ENCODE assay signal across 12 mouse cellular contexts in the genomic region with DNA sequence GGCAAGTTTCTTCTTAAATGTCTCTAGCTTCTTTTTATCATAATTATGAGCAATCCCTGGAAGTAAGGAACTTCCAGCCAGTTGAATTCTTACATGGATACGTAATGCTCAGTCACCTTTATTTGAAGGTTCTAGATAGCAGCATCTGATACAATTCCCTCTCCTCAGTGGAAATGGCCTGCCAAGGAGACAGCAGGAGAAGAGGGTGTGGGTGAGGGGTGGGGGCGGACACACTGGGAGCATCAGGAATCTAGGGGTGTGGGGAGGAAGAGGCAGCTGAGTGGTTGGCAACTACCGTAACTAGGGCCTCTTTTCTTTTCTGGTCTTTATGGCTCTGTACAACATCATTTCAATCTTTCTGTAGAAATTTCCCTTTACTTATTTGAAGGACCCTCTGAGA.
"Had no signal": no experiment of that assay in that cellular context is flagged by ENCODE, and none has a peak within 500 bp of the region (broad histone marks: within the 10 kb centered on the region; RNA-seq: fewer than 3 reads in every experiment).

No protein-coding gene starts in this region.

- H3K27ac ChIP-seq: kidney, postnatal 0 days; left cerebral cortex, adult 2 months; liver, embryonic 13.5 days; stomach, postnatal 0 days had no signal

- H3K4me3 ChIP-seq: left cerebral cortex, adult 2 months; liver, embryonic 13.5 days had no signal

- DNase-seq: kidney, adult 2 months; kidney, postnatal 25 days; liver, embryonic 13.5 days; lung, adult 2 months; lung, postnatal 14 days; lung, postnatal 4 days; midbrain, embryonic 14.5 days; right cerebral cortex, postnatal 25 days; thymus, postnatal 25 days had no signal
